Mouse (Mus musculus) B cell, adult 2 months (primary cell): ENCODE results near the gene Daam1.

Source experiments
- DNase-seq, 2 experiments: peaks; one replicate each; pipeline ENCODE4 v3.0.0; 2022

Gene Daam1

GRCm38 (mm10) chr12:71941290-71941689, 110.4 kb downstream of the Daam1 start:
- DNase-seq = no peak

- DNase-seq = no peak
These were observed 112.2 kb downstream of the Daam1 start for GRCm38 (mm10) chr12:71943112-71943511.

GRCm38 (mm10) chr12:71943646-71944045, 112.8 kb downstream of the Daam1 start:
- no peak for DNase-seq

GRCm38 (mm10) chr12:71945844-71946243, 115.0 kb downstream of the Daam1 start:
- DNase-seq = no peak

GRCm38 (mm10) chr12:71946448-71946847, 115.6 kb downstream of the Daam1 start:
- no peak for DNase-seq

- DNase-seq = no peak
These were observed 118.1 kb downstream of the Daam1 start for GRCm38 (mm10) chr12:71948972-71949371.

- DNase-seq = no peak
These were observed 118.7 kb downstream of the Daam1 start for GRCm38 (mm10) chr12:71949606-71950005.

GRCm38 (mm10) chr12:71950095-71950877, 119.4 kb downstream of the Daam1 start:
- no peak for DNase-seq

GRCm38 (mm10) chr12:71954180-71954935, 123.5 kb downstream of the Daam1 start:
- DNase-seq = no peak

- no peak for DNase-seq
These were observed 126.1 kb downstream of the Daam1 start for GRCm38 (mm10) chr12:71956980-71957379.

GRCm38 (mm10) chr12:71957496-71957895, 126.6 kb downstream of the Daam1 start:
- DNase-seq = no peak

GRCm38 (mm10) chr12:71959351-71959991, 128.6 kb downstream of the Daam1 start:
- DNase-seq = no peak

- no peak for DNase-seq
These were observed 130.8 kb downstream of the Daam1 start for GRCm38 (mm10) chr12:71961671-71962070.

GRCm38 (mm10) chr12:71962616-71963015, 131.7 kb downstream of the Daam1 start:
- no peak for DNase-seq

- DNase-seq = no peak
These were observed 137.7 kb downstream of the Daam1 start for GRCm38 (mm10) chr12:71968592-71968991.

GRCm38 (mm10) chr12:71969022-71969421, 138.1 kb downstream of the Daam1 start:
- DNase-seq = no peak

GRCm38 (mm10) chr12:71969439-71969838, 138.6 kb downstream of the Daam1 start:
- no peak for DNase-seq

GRCm38 (mm10) chr12:71969941-71970629, 139.2 kb downstream of the Daam1 start:
- DNase-seq = no peak

- DNase-seq = no peak
These were observed 140.1 kb downstream of the Daam1 start for GRCm38 (mm10) chr12:71970791-71971654.

GRCm38 (mm10) chr12:71972126-71972525, 141.2 kb downstream of the Daam1 start:
- DNase-seq = no peak

GRCm38 (mm10) chr12:71972619-71973266, 141.9 kb downstream of the Daam1 start:
- no peak for DNase-seq
